ENCODE assay signal across 19 mouse cellular contexts in the genomic region with DNA sequence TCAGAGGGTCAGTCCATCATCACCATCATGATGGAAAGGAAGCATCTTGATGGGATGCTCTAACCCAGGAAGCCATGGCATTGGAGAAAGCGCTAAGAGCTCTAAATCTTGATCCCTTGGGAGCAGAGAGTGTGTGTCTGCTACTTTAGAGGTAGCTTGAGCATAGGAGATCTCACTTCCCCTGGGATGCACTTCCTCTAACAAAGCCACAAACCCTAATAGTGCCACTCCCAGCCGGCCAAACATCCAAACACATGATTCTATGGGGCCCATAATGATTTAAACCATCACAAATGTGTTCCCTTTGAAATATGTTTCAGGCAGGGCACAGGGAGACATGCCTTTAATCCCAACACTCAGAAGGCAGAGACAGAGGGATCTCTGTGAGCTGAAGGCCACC.
"Had no signal": no experiment of that assay in that cellular context is flagged by ENCODE, and none has a peak within 500 bp of the region (broad histone marks: within the 10 kb centered on the region; RNA-seq: fewer than 3 reads in every experiment).

No protein-coding gene starts in this region.

- DNase-seq: kidney, adult 11 months; kidney, adult 8-10 months; kidney, postnatal 10 days; kidney, postnatal 4 days; layer of hippocampus, postnatal 36 days; liver, embryonic 13.5 days; lung, embryonic 14.5 days; retina, postnatal 1 day; right cerebral cortex, postnatal 25 days; spleen, adult 18-20 months; thymus, postnatal 4 days had no signal

- H3K4me1 ChIP-seq: kidney, embryonic 15.5 days; liver, embryonic 13.5 days; midbrain, embryonic 12.5 days; midbrain, embryonic 15.5 days; neural tube, embryonic 13.5 days; stomach, embryonic 15.5 days had no signal

- ATAC-seq: lung, postnatal 0 days; midbrain, embryonic 15.5 days had no signal

- H3K4me3 ChIP-seq: kidney, embryonic 15.5 days; left cerebral cortex, adult 2 months; liver, embryonic 13.5 days; midbrain, embryonic 12.5 days; midbrain, embryonic 15.5 days; myocyte; neural tube, embryonic 13.5 days; stomach, embryonic 15.5 days had no signal
